Mouse (Mus musculus) limb, embryonic 14.5 days (tissue): ENCODE results near the gene Gltp. TPM values are rescaled to one million over a fixed set of nuclear protein-coding genes. Genes with fewer than 3 reads are reported as not detected.

Experiments used
- ATAC-seq: fragments of 200-750 bp; cut with Nextera tagmentation; 2 replicates; pipeline ENCODE4 v1.8.0; 2017; ENCODE audit warnings: low read depth, moderate number of reproducible peaks, moderate TSS enrichment; ENCODE audit not compliant: low FRiP score
- DNase-seq: peaks from one replicate; pipeline ENCODE4 v3.0.0-alpha.2; 2015; ENCODE audit warnings: low spot score
- H3K27ac ChIP-seq: fragments of 300-500 bp; sonication (generic); replicated peaks from 2 replicates; pipeline ENCODE4 v1.5.1; 2014; ENCODE audit warnings: low read depth, mild to moderate bottlenecking, low read length, moderate library complexity, mixed read lengths
- H3K27me3 ChIP-seq: fragments of 300-500 bp; sonication (generic); 2 replicates; pipeline ENCODE4 v1.6.1; 2014; ENCODE audit warnings: low read length, mixed read lengths; ENCODE audit not compliant: control insufficient read depth, insufficient read depth
- H3K36me3 ChIP-seq: fragments of 300-500 bp; sonication (generic); 2 replicates; pipeline ENCODE4 v1.6.1; 2014; ENCODE audit warnings: mild to moderate bottlenecking, low read length, moderate library complexity, mixed read lengths; ENCODE audit not compliant: control insufficient read depth, insufficient read depth
- H3K4me1 ChIP-seq: fragments of 300-500 bp; sonication (generic); 2 replicates; pipeline ENCODE4 v1.6.1; 2014; ENCODE audit warnings: antibody characterized with exemption, low read length, mixed read lengths; ENCODE audit not compliant: control insufficient read depth, insufficient read depth
- H3K4me2 ChIP-seq: fragments of 300-500 bp; sonication (generic); replicated peaks from 2 replicates; pipeline ENCODE4 v1.6.1; 2014; ENCODE audit warnings: low read depth, mild to moderate bottlenecking, low read length, moderate library complexity; ENCODE audit not compliant: severe bottlenecking
- H3K4me3 ChIP-seq: fragments of 300-500 bp; sonication (generic); replicated peaks from 2 replicates; pipeline ENCODE4 v1.5.1; 2014; ENCODE audit warnings: low read length
- H3K9ac ChIP-seq: fragments of 300-500 bp; sonication (generic); 2 replicates; pipeline ENCODE4 v1.6.1; 2014; ENCODE audit warnings: mild to moderate bottlenecking, low read depth, low read length, moderate library complexity; ENCODE audit not compliant: severe bottlenecking
- H3K9me3 ChIP-seq: fragments of 300-500 bp; sonication (generic); 2 replicates; pipeline ENCODE4 v1.6.1; 2016; ENCODE audit warnings: low read length; ENCODE audit not compliant: control insufficient read depth
- POLR2A ChIP-seq: fragments of 200-500 bp; IDR thresholded peaks from 2 replicates; pipeline ENCODE4 v1.8.0; 2012; ENCODE audit warnings: inconsistent platforms, mild to moderate bottlenecking, moderate library complexity, borderline replicate concordance; ENCODE audit not compliant: insufficient read depth, insufficient read length; ENCODE audit errors: extremely low read depth
- WGBS: fragments of 180-500 bp; shearing (Covaris S2); extraction: QIAGEN DNeasy Blood & Tissue Kit; methylation state at CpG from one replicate; pipeline ENCODE4 v1.1.7; 2014; 5-methylcytosine and 5-hydroxymethylcytosine counted together
- polyA plus RNA-seq, 2 experiments: library from polyadenylated mRNA; depleted of rRNA in 1 of 2; stranded (reverse) in 1 of 2; unstranded in 1 of 2; fragments of >200 nt; fragmentation: Nextera tagmentation in 1 of 2; extraction: Ambion mirVana in 1 of 2; gene quantifications; 2 replicates each; pipeline versions ENCODE4 v1.2.1 to v1.2.3; 2012 to 2014

Gltp gene
- polyA plus RNA-seq, 2 experiments: 132 to 289 TPM

GRCm38 (mm10) chr5:114699015-114699414 lies 8.2 kb upstream of the Gltp start:
- H3K4me3 ChIP-seq: no peak overlapping the region
- no peak overlapping the region for H3K27ac ChIP-seq
- H3K4me1 ChIP-seq: no peaks in the 10 kb centered on the region
- TF ChIP-seq POLR2A: no peak
- DNase-seq (no peak), ATAC-seq (no peak)
- H3K36me3 ChIP-seq: no peaks in the 10 kb centered on the region
- H3K9me3 ChIP-seq: no peaks in the 10 kb centered on the region
- 62% methylated on average over 7 of the region's 7 CpGs for WGBS
- H3K27me3 ChIP-seq: no peaks in the 10 kb centered on the region
- H3K9ac ChIP-seq: no peak overlapping the region
- no peak overlapping the region for H3K4me2 ChIP-seq

DNA sequence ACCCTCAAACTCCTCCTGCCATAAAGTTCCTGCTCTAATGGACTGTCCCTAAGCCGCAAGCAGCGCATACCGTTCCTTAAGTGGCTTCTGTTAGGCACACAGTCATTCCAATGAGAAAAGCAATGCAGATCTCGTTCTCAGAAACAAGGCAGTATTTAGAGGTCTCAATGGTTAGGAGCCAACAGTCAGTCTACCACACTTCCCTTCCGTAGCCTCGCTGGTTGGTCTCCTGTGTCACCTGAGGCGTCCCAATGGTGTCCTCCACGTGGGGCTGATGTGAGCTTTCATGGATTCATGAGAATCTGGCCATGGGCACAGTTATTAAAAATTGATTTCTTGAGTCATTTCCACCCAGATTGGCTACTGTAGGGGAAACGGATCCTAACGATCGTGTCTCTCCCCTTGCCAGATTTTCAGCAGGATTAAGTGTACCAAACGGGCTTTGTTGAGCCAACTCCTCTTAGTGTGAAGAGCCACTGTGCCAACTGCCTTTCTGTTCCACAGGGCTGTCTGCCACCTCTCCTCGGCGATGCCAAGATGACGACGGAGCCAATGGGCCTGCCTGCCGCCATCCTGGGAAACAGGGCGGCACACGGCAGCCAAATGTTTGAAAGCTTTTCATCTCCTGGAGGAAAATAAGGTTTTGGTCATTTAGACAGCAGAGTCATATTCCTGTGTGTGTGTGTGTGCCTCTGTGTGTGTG lies 7.4 kb upstream of the Gltp start:
- no peak for TF ChIP-seq POLR2A
- Histone ChIP-seq H3K27ac (no peak overlapping the region), H3K4me2 (no peak overlapping the region), H3K36me3 (no peaks in the 10 kb centered on the region), H3K9ac (no peak overlapping the region), H3K27me3 (no peaks in the 10 kb centered on the region), H3K4me1 (no peaks in the 10 kb centered on the region), H3K4me3 (no peak overlapping the region), H3K9me3 (no peaks in the 10 kb centered on the region)
- DNase-seq (no peak), ATAC-seq (no peak)
- 86% methylated on average over 19 of the region's 19 CpGs for WGBS

- ATAC-seq (no peak), DNase-seq (no peak)
- no peak overlapping the region for H3K9ac ChIP-seq
- no peaks in the 10 kb centered on the region for H3K36me3 ChIP-seq
- H3K4me1 ChIP-seq: no peaks in the 10 kb centered on the region
- no peak overlapping the region for H3K4me2 ChIP-seq
- H3K27ac ChIP-seq: no peak overlapping the region
- H3K27me3 ChIP-seq: no peaks in the 10 kb centered on the region
- H3K9me3 ChIP-seq: no peaks in the 10 kb centered on the region
- TF ChIP-seq POLR2A: no peak
- WGBS: 81% methylated on average over 17 of the region's 17 CpGs
- no peak overlapping the region for H3K4me3 ChIP-seq
Observed at GRCm38 (mm10) chr5:114696939-114697338, 6.2 kb upstream of the Gltp start.

- no peak for TF ChIP-seq POLR2A
- WGBS: 72% methylated on average over 5 of the region's 5 CpGs
- Histone ChIP-seq H3K27ac (no peak overlapping the region), H3K27me3 (no peaks in the 10 kb centered on the region), H3K4me1 (no peaks in the 10 kb centered on the region), H3K9ac (no peak overlapping the region), H3K4me2 (no peak overlapping the region), H3K4me3 (no peak overlapping the region), H3K9me3 (no peaks in the 10 kb centered on the region), H3K36me3 (no peaks in the 10 kb centered on the region)
- no peak for ATAC-seq
- DNase-seq: no peak
Observed at GRCm38 (mm10) chr5:114695775-114696174, 5.0 kb upstream of the Gltp start.

- no peak for TF ChIP-seq POLR2A
- 20% methylated on average over 16 of the region's 16 CpGs for WGBS
- Histone ChIP-seq H3K4me3 (peak overlapping the region; percentile 75), H3K9me3 (no peaks in the 10 kb centered on the region), H3K36me3 (no peaks in the 10 kb centered on the region), H3K27ac (no peak overlapping the region), H3K4me1 (peaks cover 5% of the 10 kb centered on the region; the same call in 1 of the 2 replicates), H3K9ac (peak overlapping the region; percentile 80), H3K27me3 (no peaks in the 10 kb centered on the region), H3K4me2 (peak overlapping the region; percentile 87)
- DNase-seq: no peak
- ATAC-seq: no peak
Observed at GRCm38 (mm10) chr5:114689700-114690366, 951 bp downstream of the Gltp start.
